Mouse (Mus musculus): ENCODE measurements at regions not wholly inside any gene's neighbourhood (a gene's known extent, or its start where the extent isn't known, plus 50 kb on each side); places are given as distances from the start of the nearest gene placed in this dataset.

- no peak for TF ChIP-seq POLR2A (IDR thresholded peaks at IDR 0.05; ENCODE audit: borderline replicate concordance, extremely low read depth, insufficient read depth, insufficient read length, poor library complexity, severe bottlenecking)
- TF ChIP-seq CTCF (IDR thresholded peaks at IDR 0.05; ENCODE audit: borderline replicate concordance, extremely low read depth, insufficient read depth, insufficient read length): no peak
- DNase-seq (ENCODE audit: low read depth): no peak
Observed at GRCm38 (mm10) chr3:52510831-52511230, 242.7 kb downstream of the Foxo1 start.

- TF ChIP-seq CTCF (IDR thresholded peaks at IDR 0.05; ENCODE audit: borderline replicate concordance, extremely low read depth, insufficient read depth, insufficient read length) (no peak), POLR2A (IDR thresholded peaks at IDR 0.05; ENCODE audit: borderline replicate concordance, extremely low read depth, insufficient read depth, insufficient read length, poor library complexity, severe bottlenecking) (no peak)
- peak; percentile 81 for DNase-seq (ENCODE audit: low read depth)
Observed at GRCm38 (mm10) chr3:52510088-52510765, 242.1 kb downstream of the Foxo1 start.

- DNase-seq (ENCODE audit: low read depth): no peak
- TF ChIP-seq POLR2A (IDR thresholded peaks at IDR 0.05; ENCODE audit: borderline replicate concordance, extremely low read depth, insufficient read depth, insufficient read length, poor library complexity, severe bottlenecking): no peak
- no peak for TF ChIP-seq CTCF (IDR thresholded peaks at IDR 0.05; ENCODE audit: borderline replicate concordance, extremely low read depth, insufficient read depth, insufficient read length)
Observed at GRCm38 (mm10) chr3:52503925-52504324, 235.8 kb downstream of the Foxo1 start.

GRCm38 (mm10) chr3:52502223-52502622, 234.1 kb downstream of the Foxo1 start:
- TF ChIP-seq CTCF (IDR thresholded peaks at IDR 0.05; ENCODE audit: borderline replicate concordance, extremely low read depth, insufficient read depth, insufficient read length): no peak
- no peak for TF ChIP-seq POLR2A (IDR thresholded peaks at IDR 0.05; ENCODE audit: borderline replicate concordance, extremely low read depth, insufficient read depth, insufficient read length, poor library complexity, severe bottlenecking)

GRCm38 (mm10) chr3:52501614-52502013, 233.5 kb downstream of the Foxo1 start:
- no peak for TF ChIP-seq CTCF (IDR thresholded peaks at IDR 0.05; ENCODE audit: borderline replicate concordance, extremely low read depth, insufficient read depth, insufficient read length)
- TF ChIP-seq POLR2A (IDR thresholded peaks at IDR 0.05; ENCODE audit: borderline replicate concordance, extremely low read depth, insufficient read depth, insufficient read length, poor library complexity, severe bottlenecking): no peak
- DNase-seq (ENCODE audit: low read depth): no peak

More at GRCm38 (mm10) chr3:52502223-52502622, 234.1 kb downstream of the Foxo1 start:
- no peak for DNase-seq (ENCODE audit: low read depth)

GRCm38 (mm10) chr3:52500026-52500425, 231.9 kb downstream of the Foxo1 start:
- DNase-seq (ENCODE audit: low read depth): no peak
- TF ChIP-seq POLR2A (IDR thresholded peaks at IDR 0.05; ENCODE audit: borderline replicate concordance, extremely low read depth, insufficient read depth, insufficient read length, poor library complexity, severe bottlenecking) (no peak), CTCF (IDR thresholded peaks at IDR 0.05; ENCODE audit: borderline replicate concordance, extremely low read depth, insufficient read depth, insufficient read length) (no peak)

- TF ChIP-seq POLR2A (IDR thresholded peaks at IDR 0.05; ENCODE audit: borderline replicate concordance, extremely low read depth, insufficient read depth, insufficient read length, poor library complexity, severe bottlenecking): no peak
- TF ChIP-seq CTCF (IDR thresholded peaks at IDR 0.05; ENCODE audit: borderline replicate concordance, extremely low read depth, insufficient read depth, insufficient read length): no peak
- no peak for DNase-seq (ENCODE audit: low read depth)
Observed at GRCm38 (mm10) chr3:52499581-52499980, 231.4 kb downstream of the Foxo1 start.

- TF ChIP-seq CTCF (IDR thresholded peaks at IDR 0.05; ENCODE audit: borderline replicate concordance, extremely low read depth, insufficient read depth, insufficient read length) (no peak), POLR2A (IDR thresholded peaks at IDR 0.05; ENCODE audit: borderline replicate concordance, extremely low read depth, insufficient read depth, insufficient read length, poor library complexity, severe bottlenecking) (no peak)
- no peak for DNase-seq (ENCODE audit: low read depth)
Observed at GRCm38 (mm10) chr3:52498506-52499228, 230.5 kb downstream of the Foxo1 start.

- TF ChIP-seq POLR2A (IDR thresholded peaks at IDR 0.05; ENCODE audit: borderline replicate concordance, extremely low read depth, insufficient read depth, insufficient read length, poor library complexity, severe bottlenecking) (no peak), CTCF (IDR thresholded peaks at IDR 0.05; ENCODE audit: borderline replicate concordance, extremely low read depth, insufficient read depth, insufficient read length) (no peak)
- DNase-seq (ENCODE audit: low read depth): no peak
Observed at GRCm38 (mm10) chr3:52496965-52497364, 228.8 kb downstream of the Foxo1 start.

GRCm38 (mm10) chr3:52495401-52495800, 227.3 kb downstream of the Foxo1 start:
- no peak for DNase-seq (ENCODE audit: low read depth)
- no peak for TF ChIP-seq CTCF (IDR thresholded peaks at IDR 0.05; ENCODE audit: borderline replicate concordance, extremely low read depth, insufficient read depth, insufficient read length)
- no peak for TF ChIP-seq POLR2A (IDR thresholded peaks at IDR 0.05; ENCODE audit: borderline replicate concordance, extremely low read depth, insufficient read depth, insufficient read length, poor library complexity, severe bottlenecking)

- no peak for DNase-seq (ENCODE audit: low read depth)
Observed at GRCm38 (mm10) chr3:52494924-52495323, 226.8 kb downstream of the Foxo1 start.

More at GRCm38 (mm10) chr3:52494924-52495323, 226.8 kb downstream of the Foxo1 start:
- TF ChIP-seq POLR2A (IDR thresholded peaks at IDR 0.05; ENCODE audit: borderline replicate concordance, extremely low read depth, insufficient read depth, insufficient read length, poor library complexity, severe bottlenecking): no peak
- TF ChIP-seq CTCF (IDR thresholded peaks at IDR 0.05; ENCODE audit: borderline replicate concordance, extremely low read depth, insufficient read depth, insufficient read length): no peak
